Mouse (Mus musculus): Measurements from ENCODE around the gene Ganab.
"Not testable (repeated sequence)": the region's sequence is repeated elsewhere in the genome, so short reads cannot be mapped to it uniquely, and the experiment has no call there.

Gene Ganab

DNA sequence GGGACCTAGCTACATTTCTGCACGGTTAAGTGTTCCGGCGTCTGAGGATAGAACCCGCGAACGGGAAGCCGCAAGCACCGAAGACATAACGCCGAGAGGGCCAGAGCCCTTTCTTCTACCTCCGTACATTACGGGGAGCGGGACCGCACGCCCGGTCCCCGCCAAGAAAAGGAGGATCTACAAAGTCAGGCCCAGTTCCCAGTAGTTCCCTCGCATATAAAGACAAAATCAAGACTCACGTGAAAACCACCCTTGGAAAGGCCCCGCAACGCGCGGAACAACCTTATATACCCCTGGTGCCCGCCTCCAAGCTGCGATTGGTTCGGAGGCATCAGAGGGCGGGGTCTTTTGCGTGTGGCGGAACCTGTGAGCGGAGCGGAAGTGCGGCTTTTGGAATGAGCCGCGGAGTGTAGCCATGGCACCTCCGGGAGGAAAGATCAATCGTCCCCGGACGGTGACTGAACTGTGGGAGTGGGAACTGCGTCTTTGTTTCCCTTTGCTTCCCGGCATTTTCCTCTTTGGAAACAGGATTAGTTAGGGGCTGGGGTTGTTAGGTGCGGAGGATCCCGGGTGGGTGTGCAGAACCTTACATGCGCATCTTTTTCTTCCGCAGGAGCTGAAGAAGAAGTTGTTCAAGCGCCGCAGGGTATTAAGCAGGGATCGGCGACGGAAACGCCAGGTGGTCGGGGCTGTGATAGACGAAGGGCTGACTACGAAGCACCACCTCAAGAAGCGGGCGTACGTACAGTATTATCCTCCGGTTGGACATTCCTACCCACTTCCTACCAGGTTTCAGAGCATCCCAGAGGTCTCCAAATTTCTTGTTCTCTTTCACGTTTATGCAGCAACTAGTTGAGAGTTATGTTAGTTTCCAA lies 9.1 kb upstream of the Ganab start, which contains the start of the genes 1810009A15Rik and Gm49416:
Gene 1810009A15Rik, plus strand, starts transcription at position 343 of the 875 bp plus-strand sequence.
Gene Gm49416, plus strand, starts transcription at position 416 of the 875 bp plus-strand sequence.
- peak; percentile 96 for DNase-seq

DNA sequence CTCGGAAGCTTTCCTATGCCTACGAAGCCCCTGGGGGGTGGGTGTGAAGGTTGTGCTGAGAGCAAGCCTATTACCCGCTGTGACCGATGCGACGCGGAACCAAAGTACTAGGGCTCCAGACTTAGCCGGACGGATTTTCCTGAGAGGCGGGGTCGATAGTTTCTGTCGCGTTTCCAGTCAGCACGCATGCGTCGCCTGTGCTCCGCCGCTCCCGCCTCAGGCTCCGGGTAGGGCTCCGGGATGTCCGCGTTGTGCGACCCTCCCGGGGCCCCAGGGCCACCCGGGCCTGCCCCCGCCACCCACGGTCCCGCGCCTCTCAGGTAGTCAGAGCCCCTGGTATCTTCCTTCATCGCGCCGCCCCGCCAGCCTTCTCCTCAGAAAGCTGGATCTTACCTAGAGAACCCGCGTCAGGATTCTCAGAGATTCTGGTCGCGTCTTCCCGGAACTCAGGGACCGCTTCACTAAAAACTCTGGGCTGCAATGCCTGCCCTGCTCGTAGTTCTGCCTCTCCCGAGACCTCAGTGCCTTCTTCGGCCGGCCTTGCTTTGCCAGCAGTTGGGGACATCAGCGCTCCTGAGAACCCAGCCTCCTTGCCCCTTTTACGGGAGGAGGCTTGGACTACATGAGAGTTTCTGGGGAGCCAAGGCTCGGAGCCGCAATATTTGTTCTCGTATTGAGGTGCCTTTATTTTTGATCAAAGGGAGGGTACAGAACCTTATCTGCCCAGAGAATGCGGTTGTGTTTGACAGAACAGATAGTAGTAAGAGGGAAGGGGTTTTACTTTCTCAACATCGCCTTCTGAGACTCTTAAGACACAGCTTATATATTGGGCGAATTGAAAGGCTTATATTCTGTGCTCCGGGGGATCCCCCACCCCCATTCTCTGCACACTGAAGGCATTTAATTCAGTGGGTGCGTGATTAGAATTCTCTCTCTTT lies 4.8 kb upstream of the Ganab start, which contains the start of gene Ints5:
Gene Ints5, plus strand, starts transcription at position 177 of the 938 bp plus-strand sequence.
- peak; percentile 84 for DNase-seq

GRCm38 (mm10) chr19:8895397-8895960 lies 2.4 kb upstream of the Ganab start:
- DNase-seq: no peak

GRCm38 (mm10) chr19:8896231-8896630 lies 1.6 kb upstream of the Ganab start:
- DNase-seq: not testable (repeated sequence)

- peak; percentile 65 for DNase-seq
Observed at GRCm38 (mm10) chr19:8897211-8897864, 533 bp upstream of the Ganab start.

DNA sequence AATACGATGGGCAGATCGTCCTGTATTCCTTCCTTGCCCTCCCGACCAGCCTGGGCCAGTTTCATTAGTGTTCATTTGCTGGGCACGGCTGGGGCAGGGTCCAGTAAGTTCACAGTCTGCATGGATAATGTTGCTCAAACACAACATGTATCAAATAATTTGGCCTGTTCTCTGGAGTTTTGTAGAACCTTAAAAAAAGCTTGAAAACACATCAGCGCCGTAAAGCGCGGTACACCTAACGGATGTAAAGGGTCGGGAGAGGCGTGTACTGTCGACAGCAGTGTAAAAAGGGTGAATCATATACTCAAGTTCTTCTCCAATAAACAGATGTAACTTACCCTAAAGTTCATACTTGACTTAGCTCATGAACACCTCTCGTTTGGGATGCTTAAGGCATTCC lies 705 bp downstream of the Ganab start:
- DNase-seq: no peak

DNA sequence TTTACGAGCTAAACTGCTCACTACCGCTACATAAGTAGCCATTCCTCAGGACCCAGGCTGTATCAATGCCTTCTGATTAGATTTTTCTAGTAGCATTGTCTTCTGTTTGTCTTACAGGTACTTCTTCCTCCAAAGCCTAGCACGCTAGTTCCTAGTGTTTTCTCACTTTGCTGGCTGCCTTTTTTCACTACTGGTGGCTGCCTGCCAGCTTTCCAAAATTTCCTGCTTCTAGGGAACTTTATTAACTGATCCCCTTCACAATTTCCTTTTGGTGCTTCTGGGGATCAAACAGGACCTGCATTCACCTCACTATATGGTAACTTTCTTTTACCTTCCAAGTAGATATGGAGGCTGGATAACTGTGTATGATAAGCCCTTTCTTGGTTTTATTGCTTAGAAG lies 1.2 kb downstream of the Ganab start:
- no peak for DNase-seq

- no peak for DNase-seq
Observed at GRCm38 (mm10) chr19:8903412-8903811, 5.5 kb downstream of the Ganab start.

- DNase-seq: no peak
Observed at GRCm38 (mm10) chr19:8908531-8908930, 10.7 kb downstream of the Ganab start.

DNA sequence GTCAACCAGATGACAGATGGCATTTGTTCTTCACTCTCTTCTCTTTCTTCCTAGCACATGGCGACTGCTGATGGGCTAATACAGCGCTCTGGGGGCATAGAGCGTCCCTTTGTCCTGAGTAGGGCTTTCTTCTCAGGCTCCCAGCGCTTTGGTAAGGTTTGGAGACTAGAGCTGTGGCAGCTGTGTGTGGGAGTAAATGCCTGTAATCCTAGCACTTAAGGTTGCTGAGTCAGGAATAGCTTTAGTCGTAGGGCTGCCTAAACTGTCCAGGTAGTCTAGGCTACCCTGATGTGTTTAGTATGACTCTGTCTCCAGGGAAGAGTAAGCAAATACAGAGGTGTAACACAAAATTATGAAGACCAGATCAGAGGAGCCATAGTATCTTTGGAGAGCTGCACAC lies 13.9 kb downstream of the Ganab start:
- DNase-seq: no peak

DNA sequence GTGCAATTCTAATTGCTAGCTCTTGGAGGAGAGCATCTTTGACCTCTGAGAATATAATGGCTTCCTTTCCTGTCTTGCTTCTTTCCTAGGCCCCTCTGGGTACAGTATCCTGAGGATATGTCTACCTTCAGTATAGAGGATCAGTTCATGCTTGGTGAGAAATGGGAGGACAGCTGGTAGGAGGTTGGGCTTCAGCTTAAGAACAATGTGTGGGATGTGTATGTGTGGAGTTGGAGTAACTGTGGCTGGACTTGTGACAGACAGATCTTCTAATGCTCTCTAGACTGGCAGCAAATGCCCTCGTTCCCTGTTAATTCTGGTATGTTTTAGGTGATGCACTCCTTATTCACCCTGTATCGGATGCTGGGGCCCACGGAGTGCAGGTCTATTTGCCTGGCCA lies 16.3 kb downstream of the Ganab start:
- DNase-seq: no peak

GRCm38 (mm10) chr19:8919000-8919399 lies 21.1 kb downstream of the Ganab start:
- no peak for DNase-seq

DNA sequence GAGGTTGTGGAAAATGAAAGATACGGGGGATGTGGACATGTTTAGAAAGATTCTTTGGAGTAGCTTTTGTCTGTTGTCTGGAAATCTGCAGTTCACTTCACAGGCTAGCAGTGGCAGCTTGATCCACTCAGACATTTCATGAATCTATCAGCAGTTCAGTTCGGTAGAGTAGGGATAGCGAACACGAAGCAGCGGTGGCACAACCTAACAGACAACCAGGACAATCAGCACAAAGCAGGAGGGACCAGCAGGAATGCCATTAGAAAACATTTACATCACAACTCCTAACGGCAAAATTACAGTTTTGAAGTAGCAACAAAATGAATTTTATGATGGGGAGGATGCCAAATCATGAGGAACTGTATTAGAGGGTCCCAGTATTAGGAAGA lies 21.8 kb downstream of the Ganab start:
- DNase-seq: no peak

DNA sequence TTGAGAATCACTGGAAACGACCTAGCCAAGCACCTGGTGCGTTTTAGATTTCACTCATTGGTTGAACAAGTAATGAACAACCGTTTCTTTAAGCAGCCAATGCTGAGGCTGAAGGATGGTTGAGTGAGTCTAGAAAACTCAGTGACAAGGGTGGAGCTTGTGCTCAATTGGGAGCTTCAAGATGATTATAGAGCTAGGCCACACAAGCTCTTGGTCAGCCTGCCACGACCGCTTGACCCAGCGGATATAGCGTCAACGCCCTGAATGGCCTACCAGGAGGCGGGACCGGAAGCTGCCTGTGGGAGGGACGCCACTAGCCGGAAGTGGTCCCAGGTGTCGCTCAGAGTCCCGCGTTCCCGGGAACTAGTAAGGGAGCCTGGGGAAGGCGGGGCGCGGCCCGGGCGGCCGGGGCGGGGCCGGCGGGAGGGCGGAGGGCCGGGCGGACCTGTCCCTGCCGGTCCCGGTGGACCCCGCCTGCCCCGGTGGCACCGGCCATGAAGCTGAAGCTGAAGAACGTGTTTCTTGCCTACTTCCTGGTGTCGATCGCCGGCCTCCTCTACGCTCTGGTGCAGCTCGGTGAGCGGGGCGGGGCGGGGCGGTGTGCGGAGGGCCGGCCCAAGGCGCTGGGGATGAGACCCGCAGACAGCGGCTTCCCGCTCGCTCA lies 22.3 kb downstream of the Ganab start, which contains the start of gene B3gat3:
Gene B3gat3, plus strand, starts transcription at position 302 of the 664 bp plus-strand sequence.
- DNase-seq: peak; percentile 98

DNA sequence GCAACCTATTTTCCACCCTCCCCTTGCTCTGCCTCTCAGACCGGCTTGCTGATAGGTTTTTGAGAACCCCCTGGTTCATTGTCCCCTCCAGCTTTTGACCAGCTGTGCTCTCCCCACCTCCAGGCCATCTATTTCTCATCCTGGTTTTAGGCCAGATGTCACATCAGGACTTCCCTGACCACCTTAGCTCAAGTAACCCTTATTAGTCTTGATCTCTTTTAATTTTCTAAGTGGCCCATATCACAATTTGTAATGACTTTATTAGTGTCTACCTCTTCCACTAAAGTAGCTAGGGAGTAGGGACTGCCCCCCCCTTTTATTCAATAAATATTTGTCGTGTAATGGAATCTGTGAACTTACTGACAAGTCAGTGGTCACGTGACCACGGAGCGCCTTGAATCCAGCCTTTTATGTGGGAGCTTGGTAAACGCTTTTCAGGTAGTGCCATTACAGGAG lies 23.0 kb downstream of the Ganab start:
- peak; percentile 53 for DNase-seq

GRCm38 (mm10) chr19:8921741-8922140 lies 23.9 kb downstream of the Ganab start:
- no peak for DNase-seq

DNA sequence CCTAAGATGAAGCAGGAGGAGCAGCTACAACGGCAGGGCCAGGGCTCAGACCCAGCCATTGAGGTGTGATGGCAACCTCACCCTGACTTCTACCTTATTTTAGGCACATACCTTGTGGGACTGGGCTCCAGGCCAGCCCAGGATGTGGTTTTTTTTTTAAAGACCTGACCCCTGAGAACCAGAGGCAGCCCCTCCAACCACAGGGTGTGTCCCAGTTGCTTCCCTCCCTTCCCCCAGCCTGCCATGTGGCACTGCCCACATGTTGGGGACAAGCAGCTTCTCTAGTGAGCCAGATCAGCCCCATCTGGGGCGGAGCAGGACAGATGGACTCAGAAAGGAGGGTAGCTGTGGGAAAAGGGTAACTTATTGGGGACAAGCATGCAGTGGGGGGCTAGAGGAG lies 28.9 kb downstream of the Ganab start:
- no peak for DNase-seq

DNA sequence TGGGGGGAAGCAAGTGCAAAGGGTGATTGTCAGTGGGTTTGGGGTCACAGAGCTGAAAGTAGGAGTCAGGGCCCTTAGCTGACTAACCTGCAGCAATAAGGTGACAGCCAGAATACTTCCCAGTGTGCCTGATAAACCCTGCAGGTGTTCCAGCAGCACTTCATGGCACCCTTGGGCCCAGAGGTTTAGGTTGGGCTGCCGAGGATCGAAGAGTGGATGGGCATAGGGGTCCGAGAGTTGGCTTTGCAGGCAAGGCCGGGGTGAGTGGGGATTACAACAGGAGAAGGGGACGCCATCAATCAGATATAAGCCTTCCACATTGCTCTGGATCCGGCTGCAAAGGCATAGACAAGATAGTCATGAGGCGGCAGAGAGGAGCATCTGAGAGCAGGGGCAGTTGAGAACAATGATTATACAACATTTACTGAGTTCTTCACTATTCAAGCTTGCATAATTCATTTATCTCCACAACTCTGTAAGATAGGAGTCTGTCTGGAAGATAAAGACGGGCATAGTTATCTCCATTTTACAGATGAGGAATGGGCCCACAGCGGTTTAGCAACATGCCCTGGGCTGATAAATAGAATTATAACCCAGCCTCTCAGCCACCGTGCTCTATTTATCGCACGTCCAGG lies 30.1 kb downstream of the Ganab start:
- DNase-seq: no peak

DNA sequence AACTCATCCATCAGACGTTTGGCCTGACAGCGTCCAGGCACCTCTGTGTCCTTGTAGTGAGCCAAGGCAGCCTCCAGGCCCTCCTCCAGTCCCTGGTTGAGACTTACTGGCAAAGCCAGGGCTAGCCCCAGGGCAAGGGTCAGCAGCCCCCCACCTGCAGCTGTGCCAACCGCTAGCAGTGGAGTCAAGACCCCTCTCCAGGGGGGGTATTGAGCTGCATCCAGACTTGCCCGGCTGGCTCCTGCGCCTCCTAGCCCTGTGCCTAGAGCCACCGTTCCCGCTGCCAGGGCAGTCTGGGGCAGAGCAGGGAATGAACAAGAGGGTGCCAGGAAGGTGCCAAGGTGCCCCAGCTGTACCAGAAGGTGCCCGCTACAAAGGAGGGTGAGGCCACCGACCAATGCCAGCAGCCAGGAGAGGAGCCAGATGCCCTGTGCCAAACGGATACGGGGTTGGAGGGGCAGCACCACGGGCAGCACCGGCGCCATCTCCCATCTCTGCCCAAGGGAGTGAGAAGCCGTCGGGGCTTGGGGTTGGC lies 30.9 kb downstream of the Ganab start:
- no peak for DNase-seq

GRCm38 (mm10) chr19:8929224-8930088 lies 31.6 kb downstream of the Ganab start, which contains the start of the genes Rom1 and Eml3:
Gene Rom1 (minus strand): TSS chr19:8929356.
Gene Eml3 (plus strand): TSS chr19:8929552.
- DNase-seq: peak; percentile 96
